Mouse (Mus musculus) heart, embryonic 14.5 days (tissue): ENCODE measurements at regions not wholly inside any gene's neighbourhood (a gene's known extent, or its start where the extent isn't known, plus 50 kb on each side); places are given as distances from the start of the nearest gene placed in this dataset.

Source experiments
- ATAC-seq: fragments of 200-750 bp; cut with Nextera tagmentation; 2 replicates; pipeline ENCODE4 v1.8.0; 2017; ENCODE audit warnings: low read depth, moderate TSS enrichment; ENCODE audit not compliant: insufficient number of reproducible peaks, insufficient read depth, low FRiP score
- H3K27ac ChIP-seq, 2 experiments: fragments of 200-500 bp in 1 of 2; fragments of 300-500 bp in 1 of 2; sonication (generic) in 1 of 2; replicated peaks in 1 of 2; 2 replicates each; pipeline ENCODE4 v1.5.1; 2012 to 2014; ENCODE audit warnings: low read depth in 2 of 2, low read length in 2 of 2, control low read depth in 1 of 2, mild to moderate bottlenecking in 1 of 2, mixed read lengths in 1 of 2; ENCODE audit not compliant: control insufficient read depth in 1 of 2, insufficient read depth in 1 of 2
- H3K27me3 ChIP-seq: fragments of 300-500 bp; sonication (generic); 2 replicates; pipeline ENCODE4 v1.6.1; 2014; ENCODE audit warnings: mild to moderate bottlenecking, low read length, control low read depth; ENCODE audit not compliant: control insufficient read depth, insufficient read depth
- H3K36me3 ChIP-seq: fragments of 300-500 bp; sonication (generic); 2 replicates; pipeline ENCODE4 v1.6.1; 2014; ENCODE audit warnings: mild to moderate bottlenecking, control low read depth, low read length, mixed read lengths; ENCODE audit not compliant: control insufficient read depth, insufficient read depth
- H3K4me1 ChIP-seq, 2 experiments: fragments of 200-500 bp in 1 of 2; fragments of 300-500 bp in 1 of 2; sonication (generic) in 1 of 2; 2 replicates each; pipeline ENCODE4 v1.6.1; 2012 to 2014; ENCODE audit warnings: low read length in 2 of 2, control low read depth in 1 of 2, mixed read lengths in 1 of 2; ENCODE audit not compliant: control insufficient read depth in 2 of 2, insufficient read depth in 2 of 2
- H3K4me2 ChIP-seq: fragments of 300-500 bp; sonication (generic); 2 replicates; pipeline ENCODE4 v1.6.1; 2014; ENCODE audit warnings: mild to moderate bottlenecking, low read length
- H3K4me3 ChIP-seq, 2 experiments: fragments of 200-500 bp in 1 of 2; fragments of 300-500 bp in 1 of 2; sonication (generic) in 1 of 2; 2 replicates each; pipeline ENCODE4 v1.5.1; 2012 to 2014; ENCODE audit warnings: low read length in 2 of 2, mild to moderate bottlenecking in 2 of 2, control low read depth in 1 of 2, low read depth in 1 of 2, moderate library complexity in 1 of 2; ENCODE audit not compliant: control insufficient read depth in 1 of 2, insufficient read depth in 1 of 2
- H3K9ac ChIP-seq: fragments of 300-500 bp; sonication (generic); 2 replicates; pipeline ENCODE4 v1.6.1; 2014; ENCODE audit warnings: mild to moderate bottlenecking, low read length
- H3K9me3 ChIP-seq: fragments of 300-500 bp; sonication (generic); 2 replicates; pipeline ENCODE4 v1.6.1; 2016; ENCODE audit warnings: low read length, control low read depth; ENCODE audit not compliant: control insufficient read depth
- WGBS: fragments of 180-500 bp; shearing (Covaris S2); extraction: QIAGEN DNeasy Blood & Tissue Kit; methylation state at CpG from one replicate; pipeline ENCODE4 v1.1.7; 2014; 5-methylcytosine and 5-hydroxymethylcytosine counted together

DNA sequence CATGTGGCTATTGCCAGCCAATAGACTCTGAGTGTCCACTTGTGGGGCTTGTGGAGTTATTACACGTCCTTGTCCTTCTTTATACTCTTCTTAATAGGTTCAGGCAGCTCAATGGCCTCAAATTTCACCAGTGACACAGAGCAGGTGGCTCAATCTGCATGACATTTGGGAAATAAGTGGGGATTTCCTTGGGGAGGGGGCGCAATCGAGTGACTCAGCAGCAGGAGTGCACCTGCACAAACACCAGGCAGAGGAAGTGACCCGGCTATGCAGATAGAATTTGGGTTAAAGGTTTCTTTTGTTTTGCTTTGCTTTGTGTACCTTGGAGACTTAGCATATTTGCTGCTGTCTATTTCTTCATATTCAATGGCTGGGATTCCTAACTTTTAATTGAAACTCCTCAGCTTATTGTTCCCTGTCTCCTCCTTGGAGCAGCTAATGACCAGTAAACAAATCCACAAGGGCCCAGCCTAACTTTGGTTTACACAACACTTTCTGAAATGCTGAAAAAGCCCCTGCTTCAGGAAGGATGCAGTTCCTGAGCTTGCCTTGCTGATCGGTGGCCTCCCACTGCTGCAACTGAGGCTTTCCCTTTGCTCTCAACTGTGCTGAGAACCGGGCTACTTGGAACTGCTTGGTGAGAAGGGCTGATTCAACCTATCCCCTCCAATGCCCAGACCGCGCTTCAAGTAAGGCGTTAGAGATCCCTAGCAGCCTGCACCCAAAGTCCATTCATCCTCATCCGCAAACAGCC is 95.4 kb upstream of the Ercc4 start:
- 63% methylated on average over 10 of the region's 10 CpGs for whole genome bisulfite sequencing
- H3K27ac ChIP-seq = no peak overlapping the region
- H3K27me3 ChIP-seq = no peaks in the 10 kb centered on the region

DNA sequence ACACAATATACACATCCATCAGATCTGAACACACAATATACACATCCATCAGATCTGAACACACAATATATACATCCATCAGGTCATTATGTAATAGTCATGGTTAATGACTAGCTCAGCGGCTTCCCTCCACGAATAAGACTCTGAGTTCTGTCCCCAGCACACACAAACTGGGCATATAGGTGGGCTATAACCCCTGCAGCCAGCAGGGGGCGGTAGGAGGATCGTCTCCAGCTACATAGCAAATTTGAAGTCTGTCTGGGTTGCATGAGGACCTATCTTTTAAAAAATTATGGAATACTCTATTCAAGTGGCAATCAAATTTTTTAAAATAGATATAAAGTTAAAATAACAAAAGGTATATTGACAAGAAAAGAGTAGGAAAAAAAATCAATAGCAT is 86.6 kb upstream of the Ercc4 start:
- H3K4me2 ChIP-seq = no peak overlapping the region
- H3K4me3 ChIP-seq = no peak overlapping the region
- peaks cover 3% of the 10 kb centered on the region; the same call in 1 of the 2 replicates for H3K9me3 ChIP-seq
- H3K9ac ChIP-seq = no peak overlapping the region
- no peaks in the 10 kb centered on the region for H3K4me1 ChIP-seq
- H3K27ac ChIP-seq = no peak overlapping the region
- ATAC-seq = no peak
- WGBS = 44% methylated on average over 4 of the region's 4 CpGs
- no peaks in the 10 kb centered on the region for H3K36me3 ChIP-seq
- H3K27me3 ChIP-seq = no peaks in the 10 kb centered on the region

More for the DNA sequence above, 95.4 kb upstream of the Ercc4 start:
- Histone ChIP-seq H3K4me1 (no peaks in the 10 kb centered on the region), H3K36me3 (no peaks in the 10 kb centered on the region), H3K9ac (no peak overlapping the region), H3K9me3 (no peaks in the 10 kb centered on the region), H3K4me3 (no peak overlapping the region), H3K4me2 (no peak overlapping the region)
- no peak for ATAC-seq

DNA sequence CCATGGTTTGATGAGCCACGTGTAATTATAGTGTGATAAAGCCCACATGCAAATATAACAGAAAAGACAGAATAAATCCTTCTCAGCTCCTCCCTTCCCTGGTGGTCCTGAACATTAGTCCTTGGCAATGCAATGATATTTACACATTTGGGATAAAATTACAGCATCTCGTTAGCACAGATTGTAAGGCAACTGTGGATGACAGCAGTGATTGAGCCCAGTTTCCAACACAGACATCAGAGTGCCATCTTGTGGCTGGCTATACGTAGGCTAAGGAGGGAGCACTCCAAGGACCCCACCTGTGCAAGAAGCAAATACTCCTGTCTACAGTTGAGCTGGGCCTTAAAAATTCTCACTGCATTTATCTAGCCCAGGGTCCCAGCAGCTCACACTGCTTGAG is 84.1 kb upstream of the Ercc4 start:
- H3K9me3 ChIP-seq = peaks cover 3% of the 10 kb centered on the region; the same call in 1 of the 2 replicates
- no peak overlapping the region for H3K4me3 ChIP-seq
- no peak overlapping the region for H3K4me2 ChIP-seq
- no peak for ATAC-seq
- 33% methylated on average over 3 of the region's 3 CpGs for WGBS
- H3K9ac ChIP-seq = no peak overlapping the region
- no peaks in the 10 kb centered on the region for H3K36me3 ChIP-seq
- no peaks in the 10 kb centered on the region for H3K4me1 ChIP-seq
- no peaks in the 10 kb centered on the region for H3K27me3 ChIP-seq
- H3K27ac ChIP-seq = no peak overlapping the region

DNA sequence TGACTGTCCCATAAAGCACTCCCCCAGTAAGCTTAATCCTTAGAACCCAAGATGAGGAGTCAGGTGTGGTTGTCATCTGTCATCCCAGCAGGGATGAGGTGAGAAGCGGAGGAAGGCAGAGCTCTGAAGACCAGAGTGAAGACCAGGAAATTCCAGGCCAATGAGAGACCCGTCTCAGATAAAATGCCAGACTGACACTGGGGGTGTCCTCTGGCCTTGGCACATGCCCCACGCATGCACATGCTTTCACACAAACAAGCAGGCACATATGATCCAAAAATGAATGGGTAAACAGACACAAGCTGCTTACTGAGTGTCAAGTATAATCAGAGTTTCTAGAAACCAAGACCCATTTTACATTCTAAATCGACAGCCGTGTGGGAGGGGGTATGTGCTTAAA is 75.3 kb upstream of the Ercc4 start:
- no peaks in the 10 kb centered on the region for H3K27me3 ChIP-seq
- no peak overlapping the region for H3K9ac ChIP-seq
- ATAC-seq = no peak
- H3K36me3 ChIP-seq = no peaks in the 10 kb centered on the region
- no peaks in the 10 kb centered on the region for H3K4me1 ChIP-seq
- no peak overlapping the region for H3K27ac ChIP-seq
- no peak overlapping the region for H3K4me2 ChIP-seq
- WGBS = 64% methylated on average over 5 of the region's 5 CpGs
- H3K4me3 ChIP-seq = no peak overlapping the region
- H3K9me3 ChIP-seq = no peaks in the 10 kb centered on the region

DNA sequence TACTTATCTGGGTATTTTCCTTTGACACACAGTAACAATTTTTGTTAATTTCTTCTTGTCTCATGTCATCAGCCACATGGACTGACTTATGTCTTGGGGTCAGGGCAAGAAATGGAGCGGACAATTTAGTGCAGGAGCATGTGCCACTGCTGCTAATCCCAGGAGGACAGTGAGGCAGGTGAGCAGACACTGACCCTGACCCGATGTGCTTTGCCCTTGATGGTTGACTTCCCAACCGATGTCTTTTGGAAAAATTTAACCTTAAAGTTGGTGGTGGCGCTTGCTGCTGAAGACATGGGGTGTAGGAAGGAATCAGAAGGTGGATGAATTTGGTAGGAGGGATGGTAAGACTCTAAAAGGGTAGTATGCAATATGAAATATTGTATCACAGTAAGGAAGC is 72.9 kb upstream of the Ercc4 start:
- Histone ChIP-seq H3K27me3 (no peaks in the 10 kb centered on the region), H3K4me2 (no peak overlapping the region), H3K4me1 (no peaks in the 10 kb centered on the region), H3K4me3 (no peak overlapping the region), H3K9me3 (no peaks in the 10 kb centered on the region), H3K27ac (no peak overlapping the region), H3K36me3 (no peaks in the 10 kb centered on the region), H3K9ac (no peak overlapping the region)
- ATAC-seq = no peak
- WGBS = 86% methylated on average over 4 of the region's 4 CpGs

DNA sequence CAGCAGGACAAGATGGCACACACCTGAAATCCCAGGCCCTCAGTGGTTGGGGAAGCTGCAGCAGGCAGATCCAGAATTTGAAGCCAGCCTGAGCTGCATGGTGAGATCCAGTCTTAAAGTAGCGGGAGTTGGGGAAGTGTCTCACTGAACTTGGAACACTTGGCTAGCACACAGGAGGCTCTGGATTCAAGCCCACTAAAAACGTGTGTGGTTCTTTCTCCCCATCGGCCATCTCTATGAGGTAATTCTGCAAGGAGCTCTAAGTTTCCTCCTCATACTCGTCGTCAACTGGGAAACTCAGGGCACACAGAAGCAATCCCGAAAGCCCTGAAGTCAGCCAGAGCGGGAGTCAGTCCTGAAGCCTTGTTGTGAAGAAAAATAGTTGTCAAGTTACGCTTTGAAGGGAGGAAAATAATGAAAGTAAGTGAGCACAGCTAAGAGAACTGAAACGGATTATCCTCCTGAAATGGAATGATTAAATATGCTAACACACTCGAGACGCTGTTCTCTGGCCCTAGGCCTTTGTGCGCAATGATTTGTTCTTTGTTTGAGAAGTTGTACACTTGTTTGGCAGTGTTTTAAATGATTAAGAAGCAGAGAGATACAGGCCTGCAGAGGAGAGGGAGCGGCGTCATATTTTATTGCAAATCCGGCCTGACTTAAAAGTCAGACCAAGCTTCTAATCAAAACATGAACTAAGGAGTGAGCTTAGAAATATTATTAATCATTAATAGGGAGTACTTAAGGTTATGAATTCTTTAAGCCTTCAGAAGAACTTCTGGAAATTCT is 69.0 kb upstream of the Ercc4 start:
- WGBS = 71% methylated on average over 15 of the region's 15 CpGs
- Histone ChIP-seq H3K9ac (no peak overlapping the region), H3K27ac (no peak overlapping the region), H3K9me3 (no peaks in the 10 kb centered on the region), H3K27me3 (no peaks in the 10 kb centered on the region), H3K36me3 (no peaks in the 10 kb centered on the region), H3K4me2 (no peak overlapping the region), H3K4me1 (no peaks in the 10 kb centered on the region), H3K4me3 (no peak overlapping the region)
- no peak for ATAC-seq

DNA sequence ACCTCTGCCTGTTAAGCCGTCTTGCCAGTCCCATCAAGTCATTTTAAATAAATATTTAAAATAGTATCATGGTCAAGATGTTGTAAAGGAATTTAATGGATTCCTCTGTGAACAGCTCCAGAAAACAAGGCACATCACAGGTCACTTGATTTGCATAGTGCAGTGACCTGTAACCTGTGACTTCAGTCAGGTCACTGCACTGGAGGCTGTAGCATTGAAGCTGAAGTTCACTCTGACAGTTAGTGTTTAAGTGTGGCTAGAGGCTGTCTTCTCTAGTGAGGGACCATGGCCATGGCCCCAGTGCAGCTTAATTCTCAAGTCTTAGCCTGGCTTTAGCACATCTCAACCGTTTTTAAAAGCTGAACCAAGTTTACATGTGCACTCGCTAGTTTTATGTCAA is 68.1 kb upstream of the Ercc4 start:
- WGBS = 69% methylated on average over 3 of the region's 3 CpGs
- no peak overlapping the region for H3K4me3 ChIP-seq
- H3K9me3 ChIP-seq = no peaks in the 10 kb centered on the region
- no peak for ATAC-seq
- H3K27me3 ChIP-seq = no peaks in the 10 kb centered on the region
- H3K9ac ChIP-seq = no peak overlapping the region
- no peaks in the 10 kb centered on the region for H3K4me1 ChIP-seq
- H3K27ac ChIP-seq = no peak overlapping the region
- no peaks in the 10 kb centered on the region for H3K36me3 ChIP-seq
- H3K4me2 ChIP-seq = no peak overlapping the region
